Comparison of ENCODE assay signal across 20 mouse cellular contexts in the genomic region with DNA sequence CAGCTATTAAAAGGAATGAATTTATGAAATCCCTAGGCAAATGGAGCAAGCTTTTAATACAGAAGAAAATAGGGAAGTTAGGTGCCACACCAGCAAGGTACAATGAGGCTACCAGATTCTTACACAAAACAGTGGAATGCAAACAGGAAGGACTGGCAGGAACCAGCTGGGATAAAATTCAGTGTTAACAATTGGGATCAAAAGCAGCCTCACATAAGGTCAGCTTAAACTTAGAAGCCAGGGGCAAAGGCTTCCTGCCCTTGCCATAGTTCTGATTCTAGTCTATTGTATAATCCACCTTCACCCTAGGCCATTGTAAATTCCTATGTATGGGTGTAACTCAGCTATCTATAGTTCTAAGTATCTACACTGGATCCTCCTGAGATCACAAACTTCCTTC.
DNase-seq lines count a peak whose midpoint lies in the region; TF ChIP-seq lines count a peak whose summit lies in the region.
"Had no signal": no experiment of that assay in that cellular context is flagged by ENCODE, and none has a peak within 500 bp of the region (broad histone marks: within the 10 kb centered on the region; RNA-seq: fewer than 3 reads in every experiment).

No protein-coding gene starts in this region.

- peak; percentile 17 for DNase-seq in heart, adult 11 months
- no peak for DNase-seq in heart, postnatal 4 days
- DNase-seq in ES-CJ7 (ENCODE audit: low read depth, low spot score) = peak; percentile 3
- DNase-seq in R1 (ENCODE audit: low read depth, low spot score) = peak; percentile 62
- peak; percentile 61 for DNase-seq in ZHBTc4 (ENCODE audit: low read depth, low spot score)
- no peak for DNase-seq in layer of hippocampus, adult 2 months (ENCODE audit: low spot score in 2 of 2)
- no peak for DNase-seq in kidney, postnatal 14 days
- DNase-seq in ovary, adult 18-20 months (ENCODE audit: low spot score) = no peak
- DNase-seq: adrenal gland, adult 2 months; adrenal gland, adult 8-10 months; adrenal gland, postnatal 10 days; adrenal gland, postnatal 14 days; adrenal gland, postnatal 25 days; adrenal gland, postnatal 36 days; B cell, adult 2 months; cerebellum, adult 11 months; cerebellum, adult 11-12 months; cerebellum, adult 18-20 months; cerebellum, adult 2 months; cerebellum, adult 8-10 months had no signal

- no peak for TF ChIP-seq CTCF in layer of hippocampus, adult 2 months (conservative IDR thresholded peaks at IDR 0.05)

- H3K27ac ChIP-seq in layer of hippocampus, adult 2 months = no peak overlapping the region

- no peak overlapping the region for H3K4me3 ChIP-seq in layer of hippocampus, adult 2 months

Comparison
In these comparisons a context has a peak if more than half of its experiments do, and no peak if none do; other contexts are left out.
1. DNase-seq: peak in heart, adult 11 months (single experiment), ES-CJ7 (single experiment), R1 (single experiment) and ZHBTc4 (single experiment); none in heart, postnatal 4 days (single experiment), layer of hippocampus, adult 2 months (0 of 2), kidney, postnatal 14 days (single experiment) and ovary, adult 18-20 months (single experiment).